Mouse (Mus musculus) right cerebral cortex, postnatal 25 days (tissue): ENCODE data around the gene Cfap57.

ENCODE experiments used
- DNase-seq: peaks from one replicate; pipeline ENCODE4 v3.0.0; 2022

Cfap57 gene

DNA sequence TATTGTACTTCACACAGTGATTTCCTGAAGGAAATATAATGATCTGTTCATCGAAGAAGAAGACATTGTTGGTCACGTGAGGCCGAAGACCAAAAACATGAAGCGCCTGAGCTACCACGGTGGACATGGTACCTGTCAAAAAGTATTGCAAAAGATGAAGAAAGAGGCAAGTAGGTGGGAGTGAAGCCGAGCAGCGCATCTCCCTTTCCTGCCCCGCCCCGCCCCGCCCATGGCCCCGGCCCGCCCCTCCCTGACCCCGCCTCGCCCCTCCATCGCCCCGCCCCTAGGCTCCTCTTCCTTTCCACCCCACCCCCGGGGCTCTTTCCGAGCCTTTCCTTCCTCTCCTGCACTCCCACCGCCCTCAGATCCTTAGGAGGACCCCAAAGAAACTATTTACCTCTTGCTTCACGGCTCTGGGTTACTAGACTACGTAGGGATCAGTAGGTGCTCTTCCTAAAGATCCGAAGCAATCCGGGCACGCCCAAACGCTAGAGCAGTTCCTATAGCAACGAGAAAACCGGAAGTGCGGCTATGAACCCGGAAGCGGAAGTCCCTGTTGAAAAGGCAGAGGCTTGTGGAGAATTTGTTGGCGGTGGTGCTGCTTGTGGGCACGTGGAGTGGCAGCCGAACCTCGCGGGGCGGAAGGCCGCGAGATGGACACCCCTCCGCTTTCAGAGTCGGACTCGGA is at the start of gene Cfap57, which contains the start of gene Ebna1bp2:
TSS of gene Cfap57 (minus strand) at position 499 of the 688 bp plus-strand sequence.
TSS of gene Ebna1bp2 (plus strand) at position 521 of the 688 bp plus-strand sequence.
- DNase-seq, result peak; percentile 89

GRCm38 (mm10) chr4:118658652-118659051 is 38.1 kb upstream of the Cfap57 start, which contains the start of gene Olfr62:
Gene Olfr62 (plus strand): TSS chr4:118658952.
- no peak for DNase-seq

DNA sequence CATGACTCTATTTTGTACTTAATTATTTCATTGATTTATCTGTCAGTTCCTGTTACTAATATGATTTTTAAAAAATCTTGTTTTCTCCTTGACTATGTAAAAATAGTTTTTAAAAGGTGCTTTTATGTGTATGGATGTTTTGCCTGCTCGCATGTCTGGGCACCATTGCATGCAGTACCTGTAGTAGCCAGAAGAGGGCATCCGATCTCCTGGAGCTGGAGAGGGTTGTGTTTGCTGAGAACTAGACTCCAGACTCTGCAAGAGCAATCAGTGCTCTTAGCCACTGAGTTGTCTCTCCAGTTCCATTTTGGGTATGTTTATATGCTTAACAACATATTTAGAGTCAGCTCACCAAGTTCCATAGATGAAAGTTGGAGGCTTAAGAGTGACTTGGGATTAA is 24.7 kb upstream of the Cfap57 start:
- peak; percentile 34 for DNase-seq

DNA sequence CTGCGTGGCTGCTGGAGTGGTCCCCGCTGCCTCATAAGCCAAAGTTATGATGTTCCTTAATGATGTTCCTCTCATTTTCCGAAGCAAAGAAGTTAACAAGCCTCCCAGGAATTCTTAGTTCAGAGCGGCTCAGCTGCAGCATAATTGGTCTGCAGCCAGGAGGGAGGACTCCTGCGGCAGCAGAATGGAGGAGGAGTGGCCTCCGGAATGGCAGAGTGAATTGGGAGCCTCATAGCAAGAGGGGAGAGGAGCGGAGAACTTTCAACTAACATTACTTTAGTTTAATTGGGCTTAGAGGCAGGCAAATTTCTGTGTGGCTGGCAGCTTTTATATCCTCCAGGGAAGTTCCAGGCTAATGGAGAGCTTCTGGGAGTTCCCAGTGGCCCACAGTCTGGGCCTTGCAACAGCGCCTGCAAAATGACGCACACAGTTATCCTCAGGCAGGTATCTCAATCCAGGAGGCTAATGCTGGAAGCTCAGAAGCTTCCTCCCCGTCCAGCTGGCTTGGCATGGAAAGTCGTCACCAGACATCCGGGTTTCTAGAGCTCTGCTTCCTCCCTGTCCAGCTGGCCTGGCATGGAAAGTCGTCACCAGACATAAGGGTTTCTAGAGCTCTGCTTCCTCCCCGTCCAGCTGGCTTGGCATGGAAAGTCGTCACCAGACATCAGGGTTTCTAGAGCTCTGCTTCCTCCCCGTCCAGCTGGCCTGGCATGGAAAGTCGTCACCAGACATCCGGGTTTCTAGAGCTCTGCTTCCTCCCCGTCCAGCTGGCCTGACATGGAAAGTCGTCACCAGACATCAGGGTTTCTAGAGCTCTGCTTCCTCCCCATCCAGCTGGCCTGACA is 22.0 kb upstream of the Cfap57 start:
- DNase-seq, result peak; percentile 11

DNA sequence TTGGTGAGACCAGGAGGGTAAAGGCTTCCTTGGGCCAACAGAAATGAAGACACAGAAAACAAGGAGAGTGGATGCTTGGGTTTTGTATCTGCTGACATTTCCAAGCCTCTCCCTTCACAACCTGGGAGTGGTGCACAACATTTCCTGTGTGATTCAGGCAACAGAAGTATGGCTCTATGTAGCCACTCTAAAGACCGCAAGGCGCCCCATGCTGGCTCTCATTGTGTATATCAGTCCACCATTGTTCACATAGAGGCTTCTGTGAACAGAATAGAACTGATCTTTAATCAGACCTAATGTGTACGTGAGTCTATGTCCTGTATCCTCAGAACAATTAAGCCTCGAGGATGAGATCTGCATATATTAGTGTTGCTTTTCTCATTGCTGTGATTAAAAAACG is 9.7 kb upstream of the Cfap57 start:
- DNase-seq, result no peak

DNA sequence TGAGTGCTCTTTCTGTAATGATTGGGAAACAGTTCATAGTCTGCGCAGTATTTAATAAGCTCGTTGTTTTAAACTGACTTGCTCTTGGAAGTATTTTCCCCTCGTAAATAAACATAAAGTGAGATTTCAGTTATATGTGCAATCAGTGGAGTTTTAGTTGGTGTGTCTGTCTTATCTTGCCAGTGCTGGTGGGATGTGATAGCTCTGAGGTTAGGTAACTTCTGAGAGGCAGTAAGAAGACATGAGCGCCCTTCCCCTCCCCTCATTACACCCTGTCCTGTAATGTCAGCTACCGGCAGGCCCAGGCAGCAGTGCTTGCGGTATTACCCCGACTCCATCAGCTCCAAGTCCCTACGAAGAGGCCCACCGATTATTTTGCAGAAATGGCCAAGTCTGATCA is 1.2 kb upstream of the Cfap57 start:
- no peak for DNase-seq

GRCm38 (mm10) chr4:118620967-118621320 is 367 bp upstream of the Cfap57 start:
- DNase-seq, result no peak

- DNase-seq, result no peak
Measured at GRCm38 (mm10) chr4:118615412-118615811, 5.2 kb downstream of the Cfap57 start.

- DNase-seq, result no peak
Measured at GRCm38 (mm10) chr4:118612619-118613018, 8.0 kb downstream of the Cfap57 start.

DNA sequence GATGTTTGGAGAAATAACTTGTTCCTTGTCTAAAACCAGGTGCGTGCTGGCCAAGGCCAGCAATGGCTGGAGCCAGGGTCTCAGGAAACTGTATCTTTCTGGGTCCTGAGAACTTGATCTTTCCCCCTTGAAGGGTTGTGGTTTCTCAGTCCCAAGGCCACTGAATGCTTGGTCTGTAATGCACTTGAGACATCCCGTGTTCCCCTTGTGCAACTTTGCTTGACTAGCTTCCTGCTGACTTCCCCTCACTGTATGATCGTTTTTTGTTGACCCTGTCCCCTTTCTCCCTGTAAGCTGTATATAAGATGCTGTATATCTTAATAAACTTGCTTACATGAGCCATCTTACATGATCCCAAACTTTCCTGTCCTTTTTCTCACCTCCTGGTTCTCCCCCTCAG is 10.7 kb downstream of the Cfap57 start:
- DNase-seq, result no peak

DNA sequence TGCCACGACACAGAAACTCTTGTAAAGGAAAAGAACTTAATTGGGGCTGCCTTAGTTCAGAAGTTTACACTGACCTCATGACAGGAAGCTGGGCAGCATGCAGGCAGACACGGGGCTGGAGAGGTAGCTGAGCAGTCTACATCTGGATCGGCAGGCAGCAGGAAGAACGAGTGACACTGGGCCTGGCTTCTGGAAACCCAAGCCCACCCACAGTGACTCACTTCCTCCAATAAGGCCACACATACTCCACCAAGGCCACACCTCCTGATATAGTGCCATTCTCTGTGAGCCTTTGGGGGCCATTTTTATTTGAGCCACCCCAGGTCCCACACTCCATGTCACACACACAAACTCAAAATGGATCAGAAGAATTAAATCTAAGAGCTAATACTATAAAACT is 16.5 kb downstream of the Cfap57 start:
- DNase-seq, result no peak

- no peak for DNase-seq
Measured at GRCm38 (mm10) chr4:118589733-118590130, 30.8 kb downstream of the Cfap57 start.

DNA sequence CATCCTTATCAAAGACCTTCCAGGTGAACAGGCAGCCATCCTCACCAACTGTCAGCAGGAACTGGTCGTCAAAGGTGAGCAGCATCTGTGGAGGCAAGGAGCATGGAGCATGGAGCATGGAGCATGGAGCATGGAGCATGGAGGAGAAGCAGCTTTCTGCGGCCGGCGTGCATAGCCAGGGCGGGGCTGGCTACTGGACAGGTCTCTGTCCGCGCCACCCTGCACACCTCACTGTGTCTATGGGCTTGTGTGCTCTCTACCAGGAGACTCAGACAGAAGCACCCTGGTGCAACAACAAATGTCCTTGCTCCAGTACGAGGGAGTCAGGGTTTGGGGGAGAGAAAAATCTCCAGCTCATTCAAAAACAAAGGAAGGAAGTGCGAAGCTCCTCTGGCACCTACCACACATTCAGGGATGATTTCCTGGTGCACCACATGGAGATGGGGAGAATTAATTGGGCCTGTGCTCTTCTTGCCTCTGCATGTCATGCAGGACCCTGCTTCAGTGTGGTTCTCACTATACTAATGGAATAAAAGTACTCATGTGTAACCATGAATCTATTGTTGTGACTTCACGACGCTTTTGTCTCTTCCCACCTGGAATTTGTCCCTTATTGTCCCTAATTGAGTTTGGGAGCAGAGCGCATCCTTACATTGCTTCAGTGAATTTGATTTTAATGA is 31.4 kb downstream of the Cfap57 start:
- no peak for DNase-seq

DNA sequence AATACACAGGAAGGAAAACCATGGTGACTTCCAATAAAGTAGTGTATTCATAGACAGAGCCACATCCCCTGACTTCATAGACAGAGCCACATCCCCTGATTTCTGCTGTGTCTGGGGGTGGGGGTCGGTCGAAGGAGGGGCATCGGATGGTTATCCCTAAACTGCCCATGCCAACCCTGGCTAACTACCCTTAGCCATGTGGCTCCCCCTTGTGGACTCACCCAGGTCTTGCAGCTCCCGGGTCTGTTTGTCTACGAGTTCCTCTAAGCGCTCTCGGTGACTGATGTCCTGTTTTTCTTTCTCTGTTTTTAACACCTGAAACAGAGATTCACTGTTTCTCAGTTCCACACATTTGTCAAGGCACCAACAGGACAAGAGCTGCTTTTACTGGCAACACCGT is 37.9 kb downstream of the Cfap57 start:
- no peak for DNase-seq

- DNase-seq, result no peak
Measured at GRCm38 (mm10) chr4:118581508-118581907, 39.1 kb downstream of the Cfap57 start.

GRCm38 (mm10) chr4:118579313-118579712 is 41.3 kb downstream of the Cfap57 start:
- DNase-seq, result no peak

GRCm38 (mm10) chr4:118576097-118576496 is 44.5 kb downstream of the Cfap57 start:
- DNase-seq, result peak; percentile 86

DNA sequence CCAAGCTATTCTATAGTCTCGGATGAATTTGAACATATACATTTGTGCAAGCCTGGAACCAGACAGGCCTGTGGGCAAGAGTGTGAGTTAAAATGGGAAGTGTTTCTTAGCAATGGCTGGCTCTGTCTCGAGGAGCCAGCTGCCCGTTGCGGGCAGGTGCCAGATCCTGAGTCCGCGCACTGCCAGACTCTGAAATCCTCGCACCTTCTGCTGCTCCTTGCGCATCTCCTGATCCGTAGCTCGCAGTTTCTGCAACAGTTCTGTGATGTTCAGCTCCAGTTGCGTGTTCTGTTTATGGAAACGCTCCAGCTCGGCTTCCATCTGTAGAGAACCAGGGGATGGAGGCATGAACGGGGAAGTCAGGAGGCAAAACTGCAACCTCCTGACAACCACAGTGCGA is 49.1 kb downstream of the Cfap57 start:
- DNase-seq, result peak; percentile 70

DNA sequence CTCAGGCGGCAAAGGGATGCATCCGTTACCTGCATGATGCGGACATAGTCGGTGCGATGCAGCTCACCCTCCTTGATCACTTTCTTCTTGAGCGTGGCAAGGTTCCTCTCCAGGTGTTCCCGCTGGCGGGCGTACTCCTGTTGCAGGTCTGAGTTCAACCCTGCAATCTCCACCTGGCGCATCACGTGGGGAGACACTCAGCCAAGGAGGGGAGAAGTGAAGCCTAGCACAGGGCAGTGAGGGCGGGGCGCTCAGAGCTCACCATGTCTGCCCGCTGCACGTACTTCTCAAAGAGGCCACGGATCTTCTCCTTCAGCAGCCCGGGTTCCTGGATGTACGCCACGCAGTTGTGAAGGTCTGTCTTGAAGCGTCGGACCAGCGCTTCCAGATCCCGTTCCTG is 51.3 kb downstream of the Cfap57 start:
- DNase-seq, result no peak

DNA sequence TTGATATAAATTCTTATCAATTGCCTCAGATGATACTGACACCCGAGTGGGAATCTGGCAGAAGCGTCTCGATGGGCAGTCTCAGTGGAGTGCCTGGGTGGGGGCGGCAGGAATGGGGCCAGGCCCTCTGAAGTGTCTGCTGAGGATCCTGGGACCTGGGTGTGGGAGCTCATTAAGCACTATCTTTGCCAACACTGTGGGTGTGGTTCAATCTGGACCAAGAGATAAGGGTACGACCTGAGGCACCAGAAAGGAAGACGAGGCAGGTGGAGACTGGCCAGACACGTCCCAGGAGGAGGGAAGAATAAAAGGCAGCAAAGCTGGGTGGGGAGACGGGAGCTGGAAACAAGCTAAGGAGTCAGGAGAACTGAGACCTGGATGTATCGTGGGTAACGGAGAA is 51.9 kb downstream of the Cfap57 start:
- no peak for DNase-seq

DNA sequence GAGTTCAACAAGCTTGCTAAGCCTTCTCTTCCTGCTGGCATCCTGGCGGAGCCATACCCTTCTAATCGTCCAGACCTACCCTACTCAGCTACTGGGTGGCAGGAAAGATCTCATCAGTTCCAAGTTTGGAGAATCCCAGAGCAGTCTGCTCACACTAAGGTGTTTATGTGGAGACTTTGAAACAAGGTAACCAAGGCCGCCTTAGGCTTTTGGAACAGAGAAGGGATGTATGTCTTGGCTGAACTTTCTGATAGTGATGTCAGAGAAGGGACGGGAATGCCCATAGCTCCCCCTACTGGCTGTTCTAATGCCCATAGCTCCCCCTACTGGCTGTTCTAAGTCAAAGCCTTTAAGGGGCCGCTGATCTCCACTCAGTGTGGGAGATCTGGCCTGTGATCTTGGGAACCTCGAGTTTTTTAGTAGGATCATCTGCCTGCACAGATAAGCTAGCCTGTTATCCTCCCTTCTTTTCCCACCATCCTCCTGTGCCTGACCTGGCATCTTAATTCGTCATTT is 54.4 kb downstream of the Cfap57 start:
- DNase-seq, result peak; percentile 37

- no peak for DNase-seq
Measured at GRCm38 (mm10) chr4:118564926-118565279, 55.7 kb downstream of the Cfap57 start.
